ENCODE assay signal across 8 mouse cellular contexts in the genomic region with DNA sequence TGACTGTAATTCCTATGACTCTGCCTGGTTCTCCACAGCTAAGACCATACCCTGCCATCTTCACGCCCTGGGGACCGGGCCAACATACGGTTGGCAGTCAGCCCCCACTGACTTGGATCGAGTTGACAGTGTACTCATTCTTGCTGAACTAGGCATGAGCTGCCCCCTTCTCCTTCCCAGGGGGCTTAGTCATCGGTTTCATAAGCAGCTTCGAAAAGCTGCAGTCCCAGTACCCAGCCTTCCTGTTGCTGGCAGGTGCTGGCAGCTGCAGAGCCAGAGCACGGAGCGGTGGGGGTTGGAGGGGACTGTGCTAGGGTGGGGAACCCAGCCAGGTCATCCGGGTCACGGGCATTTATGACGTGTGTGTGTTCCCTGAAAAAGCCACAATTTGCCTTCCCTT. TPM values are rescaled to one million over a fixed set of nuclear protein-coding genes. Genes with fewer than 3 reads are reported as not detected.
A peak's percentile ranks its signal among the peaks of the same experiment; 100 is the strongest.
DNase-seq lines count a peak whose midpoint lies in the region.

No protein-coding gene starts in this region.

- peak; percentile 36 to 68 for DNase-seq in adrenal gland, adult (ENCODE audit: inconsistent age in 2 of 2, low spot score in 1 of 2)
- DNase-seq in adrenal gland, postnatal 4 days (ENCODE audit: low spot score in 2 of 2): no peak
- peak; percentile 19 for DNase-seq in urinary bladder, postnatal 25 days (ENCODE audit: low spot score)
- DNase-seq in urinary bladder, postnatal 10 days (ENCODE audit: low spot score): no peak
- peak; percentile 41 to 52 for DNase-seq in gastrocnemius, postnatal 4 days (ENCODE audit: low spot score in 2 of 2)
- DNase-seq in left cerebral cortex, postnatal 14 days (ENCODE audit: low spot score in 2 of 2): peak; percentile 50 to 71
- DNase-seq in splenic B cell, adult 2 months (ENCODE audit: low read depth, low spot score): peak; percentile 39
- DNase-seq in kidney, postnatal 4 days: no peak

- no peaks in the 10 kb centered on the region for H3K27me3 ChIP-seq in splenic B cell, adult 2 months (ENCODE audit: control insufficient read depth, insufficient read depth, low read length, poor library complexity, severe bottlenecking)

- H3K36me3 ChIP-seq in splenic B cell, adult 2 months (ENCODE audit: control insufficient read depth, insufficient read depth, low read length, poor library complexity, severe bottlenecking): no peaks in the 10 kb centered on the region

- intact Hi-C loops in left cerebral cortex, postnatal 14 days (cut with DNase I): no loop called here

RNA-seq across cellular contexts. Expression of gene Jdp2, which starts 27.5 kb away (rescaled TPM):
- 10 to 100 TPM; 22.6 to 23.0 TPM for total RNA-seq in adrenal gland, postnatal 4 days (2021)
- total RNA-seq in gastrocnemius, postnatal 4 days (2021): 10 to 100 TPM; 19.3 to 21.5 TPM
- 10 to 100 TPM; 45.5 to 68.8 TPM for total RNA-seq in left cerebral cortex, postnatal 14 days (2021)

Comparison
In these comparisons a context has a peak if more than half of its experiments do, and no peak if none do; other contexts are left out.
1. DNase-seq: peak in adrenal gland, adult (2 of 2), urinary bladder, postnatal 25 days (single experiment), gastrocnemius, postnatal 4 days (2 of 2), left cerebral cortex, postnatal 14 days (2 of 2) and splenic B cell, adult 2 months (single experiment); none in adrenal gland, postnatal 4 days (0 of 2), urinary bladder, postnatal 10 days (single experiment) and kidney, postnatal 4 days (0 of 2).